In genomic region chr7:3294794-3295193, GRCm38 (mm10) we compare ENCODE assay signal across 22 mouse cellular contexts. TPM values are rescaled to one million over a fixed set of nuclear protein-coding genes. Genes with fewer than 3 reads are reported as not detected.
DNase-seq lines count a peak whose midpoint lies in the region; ATAC-seq and TF ChIP-seq lines count a peak whose summit lies in the region.
"Had no signal": no experiment of that assay in that cellular context is flagged by ENCODE, and none has a peak within 500 bp of the region (broad histone marks: within the 10 kb centered on the region; RNA-seq: fewer than 3 reads in every experiment).

No protein-coding gene starts in this region.

- no peak for DNase-seq in heart, postnatal 36 days
- DNase-seq in midbrain, embryonic 11.5 days (ENCODE audit: low spot score, missing footprints), result peak; percentile 54
- no peak for DNase-seq in midbrain, embryonic 14.5 days
- no peak for DNase-seq in thymus, postnatal 0 days (ENCODE audit: low spot score)
- no peak for DNase-seq in layer of hippocampus, adult 9-10 months (ENCODE audit: low spot score)
- DNase-seq: B cell, adult 2 months; cerebellum, postnatal 10 days; embryo, embryonic 11 days; kidney, adult 8-10 months; kidney, postnatal 4 days; lung, embryonic 14.5 days; thymus, postnatal 4 days had no signal

- peak overlapping the region in 1 of 2 experiments; percentile 7; a peak in 1 of 4 replicates for H3K4me3 ChIP-seq in heart, embryonic 14.5 days (ENCODE audit: control insufficient read depth in 1 of 2, insufficient read depth in 1 of 2, low read depth in 1 of 2, low read length in 2 of 2)
- H3K4me3 ChIP-seq in midbrain, embryonic 11.5 days (ENCODE audit: low read depth, low read length), result no peak overlapping the region
- no peak overlapping the region for H3K4me3 ChIP-seq in midbrain, embryonic 14.5 days (replicated peaks; ENCODE audit: low read depth, low read length)
- no peak overlapping the region for H3K4me3 ChIP-seq in intestine, postnatal 0 days (ENCODE audit: low read depth, low read length)
- H3K4me3 ChIP-seq: embryonic facial prominence, embryonic 15.5 days; limb, embryonic 13.5 days had no signal

- no peak for TF ChIP-seq CTCF in intestine, postnatal 0 days (IDR thresholded peaks at IDR 0.05; ENCODE audit: low read depth)

- intact Hi-C loops in heart, postnatal 36 days (cut with DNase I), result no loop called here

- H3K4me1 ChIP-seq in heart, embryonic 14.5 days (ENCODE audit: control insufficient read depth in 2 of 2, insufficient read depth in 2 of 2, low read length in 2 of 2), result peaks cover 21 to 61% of the 10 kb centered on the region in 2 experiments
- H3K4me1 ChIP-seq in midbrain, embryonic 11.5 days (ENCODE audit: control insufficient read depth, insufficient read depth, low read length), result peaks cover 14% of the 10 kb centered on the region
- H3K4me1 ChIP-seq in midbrain, embryonic 14.5 days (ENCODE audit: control insufficient read depth, insufficient read depth, low read length), result peaks cover 12% of the 10 kb centered on the region; the same call in 1 of the 2 replicates
- H3K4me1 ChIP-seq in intestine, postnatal 0 days (replicated peaks; ENCODE audit: control insufficient read depth, insufficient read depth, low read length), result 0 out of 2 replicates have a peak, but pooled peaks cover 7% of the 10 kb centered on the region

- H3K27me3 ChIP-seq in heart, embryonic 14.5 days (ENCODE audit: control insufficient read depth, insufficient read depth, low read length), result no peaks in the 10 kb centered on the region
- H3K27me3 ChIP-seq in midbrain, embryonic 11.5 days (ENCODE audit: control insufficient read depth, insufficient read depth, low read length), result no peaks in the 10 kb centered on the region
- H3K27me3 ChIP-seq in midbrain, embryonic 14.5 days (ENCODE audit: control insufficient read depth, insufficient read depth, low read length), result no peaks in the 10 kb centered on the region
- H3K27me3 ChIP-seq in intestine, postnatal 0 days (replicated peaks; ENCODE audit: control insufficient read depth, insufficient read depth, low read length), result no peaks in the 10 kb centered on the region
- H3K27me3 ChIP-seq: embryonic facial prominence, embryonic 15.5 days had no signal

- peaks cover 64% of the 10 kb centered on the region for H3K36me3 ChIP-seq in heart, embryonic 14.5 days (ENCODE audit: control insufficient read depth, insufficient read depth, low read length)
- peaks cover 3% of the 10 kb centered on the region; the same call in 1 of the 2 replicates for H3K36me3 ChIP-seq in midbrain, embryonic 11.5 days (ENCODE audit: control insufficient read depth, insufficient read depth, low read length)
- H3K36me3 ChIP-seq in midbrain, embryonic 14.5 days (ENCODE audit: control insufficient read depth, insufficient read depth, low read length), result peaks cover 45% of the 10 kb centered on the region
- peaks cover 28% of the 10 kb centered on the region for H3K36me3 ChIP-seq in intestine, postnatal 0 days (ENCODE audit: control insufficient read depth, insufficient read depth)

- WGBS in heart, embryonic 14.5 days, result 78% methylated on average over 1 of the region's 1 CpGs
- 92% methylated on average over 1 of the region's 1 CpGs for WGBS in midbrain, embryonic 11.5 days
- 94% methylated on average over 1 of the region's 1 CpGs for WGBS in midbrain, embryonic 14.5 days
- 67% methylated on average over 1 of the region's 1 CpGs for WGBS in intestine, postnatal 0 days

- H3K9ac ChIP-seq in heart, embryonic 14.5 days (ENCODE audit: low read length), result no peak overlapping the region
- no peak overlapping the region for H3K9ac ChIP-seq in midbrain, embryonic 11.5 days (ENCODE audit: low read length)
- no peak overlapping the region for H3K9ac ChIP-seq in midbrain, embryonic 14.5 days (replicated peaks; ENCODE audit: low read length)
- no peak overlapping the region for H3K9ac ChIP-seq in intestine, postnatal 0 days (ENCODE audit: low read depth, low read length)
- H3K9ac ChIP-seq: embryonic facial prominence, embryonic 15.5 days; limb, embryonic 13.5 days; lung, embryonic 14.5 days had no signal

- H3K27ac ChIP-seq in heart, embryonic 14.5 days (replicated peaks in 1 of 2; ENCODE audit: control insufficient read depth in 1 of 2, insufficient read depth in 1 of 2, low read depth in 2 of 2, low read length in 2 of 2), result no peak overlapping the region
- no peak overlapping the region for H3K27ac ChIP-seq in midbrain, embryonic 11.5 days (ENCODE audit: low read depth, low read length)
- H3K27ac ChIP-seq in midbrain, embryonic 14.5 days (replicated peaks; ENCODE audit: low read depth, low read length), result no peak overlapping the region
- no peak overlapping the region for H3K27ac ChIP-seq in intestine, postnatal 0 days (ENCODE audit: low read depth, low read length)
- H3K27ac ChIP-seq: embryonic facial prominence, embryonic 15.5 days; hindbrain, postnatal 0 days; limb, embryonic 13.5 days had no signal

- no peaks in the 10 kb centered on the region for H3K9me3 ChIP-seq in heart, embryonic 14.5 days (ENCODE audit: control insufficient read depth, low read length)
- H3K9me3 ChIP-seq in midbrain, embryonic 11.5 days (ENCODE audit: control insufficient read depth, low read length), result no peaks in the 10 kb centered on the region
- no peaks in the 10 kb centered on the region for H3K9me3 ChIP-seq in midbrain, embryonic 14.5 days (ENCODE audit: control insufficient read depth, low read length)
- H3K9me3 ChIP-seq in intestine, postnatal 0 days (ENCODE audit: control insufficient read depth), result no peaks in the 10 kb centered on the region
- H3K9me3 ChIP-seq: embryonic facial prominence, embryonic 15.5 days; limb, embryonic 13.5 days had no signal

- no peak for ATAC-seq in heart, embryonic 14.5 days (ENCODE audit: insufficient number of reproducible peaks, insufficient read depth, low FRiP score, low read depth)
- ATAC-seq in midbrain, embryonic 11.5 days (ENCODE audit: low FRiP score), result no peak
- no peak for ATAC-seq in midbrain, embryonic 14.5 days (ENCODE audit: low FRiP score, low TSS enrichment)
- no peak for ATAC-seq in intestine, postnatal 0 days
- ATAC-seq: hindbrain, postnatal 0 days; midbrain, embryonic 16.5 days had no signal

- peak overlapping the region; percentile 0; the same call in 1 of the 2 replicates for H3K4me2 ChIP-seq in heart, embryonic 14.5 days (ENCODE audit: low read length)
- no peak overlapping the region for H3K4me2 ChIP-seq in midbrain, embryonic 11.5 days
- H3K4me2 ChIP-seq in midbrain, embryonic 14.5 days (ENCODE audit: low read length), result no peak overlapping the region
- peak overlapping the region; percentile 21; the same call in 1 of the 2 replicates for H3K4me2 ChIP-seq in intestine, postnatal 0 days (replicated peaks; ENCODE audit: low read depth)
- H3K4me2 ChIP-seq: limb, embryonic 13.5 days had no signal

RNA-seq across cellular contexts. Expression of gene Prkcg, which starts 5.8 kb away (rescaled TPM):
- 0.28 and 0.59 TPM in 2 replicates for polyA plus RNA-seq in heart, embryonic 14.5 days (2014; fragmentation: Nextera tagmentation; extraction: Ambion mirVana)
- 1 to 10 TPM; 1.8 to 2.5 TPM for total RNA-seq in heart, postnatal 36 days (2021)
- polyA plus RNA-seq in midbrain, embryonic 11.5 days (2014; fragmentation: Nextera tagmentation; extraction: Ambion mirVana), result 0.31 and 0.77 TPM in 2 replicates
- 1.3 and 1.6 TPM in 2 replicates for polyA plus RNA-seq in midbrain, embryonic 14.5 days (2014; fragmentation: Nextera tagmentation; extraction: Ambion mirVana)
- polyA plus RNA-seq in intestine, postnatal 0 days (2015; fragmentation: Nextera tagmentation; extraction: Ambion mirVana), result 0.10 and 0.57 TPM in 2 replicates
- polyA plus RNA-seq in thymus, postnatal 0 days (2015; fragmentation: Nextera tagmentation; extraction: Ambion mirVana), result 0.59 TPM in 1 of 2 replicates, not detected in the other
- total RNA-seq: hematopoietic stem cell, adult 5-6 weeks had no signal

RNA-seq across cellular contexts. Expression of gene Myadm, which starts 5.9 kb away (rescaled TPM):
- 220 and 248 TPM in 2 replicates for polyA plus RNA-seq in heart, embryonic 14.5 days (2014; fragmentation: Nextera tagmentation; extraction: Ambion mirVana)
- 100 to 1,000 TPM; 160 to 162 TPM for total RNA-seq in heart, postnatal 36 days (2021)
- polyA plus RNA-seq in midbrain, embryonic 11.5 days (2014; fragmentation: Nextera tagmentation; extraction: Ambion mirVana), result 38.1 and 41.2 TPM in 2 replicates
- polyA plus RNA-seq in midbrain, embryonic 14.5 days (2014; fragmentation: Nextera tagmentation; extraction: Ambion mirVana), result 23.0 and 30.1 TPM in 2 replicates
- polyA plus RNA-seq in intestine, postnatal 0 days (2015; fragmentation: Nextera tagmentation; extraction: Ambion mirVana), result 71.3 and 75.3 TPM in 2 replicates
- 11.6 and 12.1 TPM in 2 replicates for polyA plus RNA-seq in thymus, postnatal 0 days (2015; fragmentation: Nextera tagmentation; extraction: Ambion mirVana)

RNA-seq across cellular contexts. Expression of gene Cacng7, which starts 38.0 kb away (rescaled TPM):
- polyA plus RNA-seq in heart, embryonic 14.5 days (2014; fragmentation: Nextera tagmentation; extraction: Ambion mirVana), result 0.39 and 0.88 TPM in 2 replicates
- total RNA-seq in heart, postnatal 36 days (2021), result 1 to 10 TPM; 3.7 to 4.7 TPM
- 4.2 and 4.4 TPM in 2 replicates for polyA plus RNA-seq in midbrain, embryonic 11.5 days (2014; fragmentation: Nextera tagmentation; extraction: Ambion mirVana)
- 5.0 and 5.9 TPM in 2 replicates for polyA plus RNA-seq in midbrain, embryonic 14.5 days (2014; fragmentation: Nextera tagmentation; extraction: Ambion mirVana)
- polyA plus RNA-seq in intestine, postnatal 0 days (2015; fragmentation: Nextera tagmentation; extraction: Ambion mirVana), result 0.63 and 0.86 TPM in 2 replicates
- polyA plus RNA-seq in thymus, postnatal 0 days (2015; fragmentation: Nextera tagmentation; extraction: Ambion mirVana), result 0.09 and 0.27 TPM in 2 replicates
- total RNA-seq: hematopoietic stem cell, adult 5-6 weeks; megakaryocyte progenitor cell, adult 5-6 weeks had no signal

RNA-seq across cellular contexts. Expression of gene Nlrp12, which starts 45.3 kb away (rescaled TPM):
- polyA plus RNA-seq in heart, embryonic 14.5 days (2014; fragmentation: Nextera tagmentation; extraction: Ambion mirVana), result 0.04 TPM in 1 of 2 replicates, not detected in the other
- total RNA-seq in heart, postnatal 36 days (2021), result not detected
- not detected in 2 replicates for polyA plus RNA-seq in midbrain, embryonic 11.5 days (2014; fragmentation: Nextera tagmentation; extraction: Ambion mirVana)
- not detected in 2 replicates for polyA plus RNA-seq in midbrain, embryonic 14.5 days (2014; fragmentation: Nextera tagmentation; extraction: Ambion mirVana)
- not detected in 2 replicates for polyA plus RNA-seq in intestine, postnatal 0 days (2015; fragmentation: Nextera tagmentation; extraction: Ambion mirVana)
- polyA plus RNA-seq in thymus, postnatal 0 days (2015; fragmentation: Nextera tagmentation; extraction: Ambion mirVana), result 0.03 TPM in 1 of 2 replicates, not detected in the other
- polyA plus RNA-seq: embryonic facial prominence, embryonic 15.5 days; forebrain, embryonic 11.5 days; limb, embryonic 13.5 days; lung, embryonic 14.5 days; midbrain, embryonic 16.5 days; neural tube, embryonic 11.5 days had no signal

Comparison
In these comparisons a context has a peak if more than half of its experiments do, and no peak if none do; other contexts are left out.
1. H3K4me2 ChIP-seq: peak in heart, embryonic 14.5 days (single experiment) and intestine, postnatal 0 days (single experiment); none in midbrain, embryonic 11.5 days (single experiment) and midbrain, embryonic 14.5 days (single experiment).